ENCODE assay signal across 10 mouse cellular contexts in the genomic region with DNA sequence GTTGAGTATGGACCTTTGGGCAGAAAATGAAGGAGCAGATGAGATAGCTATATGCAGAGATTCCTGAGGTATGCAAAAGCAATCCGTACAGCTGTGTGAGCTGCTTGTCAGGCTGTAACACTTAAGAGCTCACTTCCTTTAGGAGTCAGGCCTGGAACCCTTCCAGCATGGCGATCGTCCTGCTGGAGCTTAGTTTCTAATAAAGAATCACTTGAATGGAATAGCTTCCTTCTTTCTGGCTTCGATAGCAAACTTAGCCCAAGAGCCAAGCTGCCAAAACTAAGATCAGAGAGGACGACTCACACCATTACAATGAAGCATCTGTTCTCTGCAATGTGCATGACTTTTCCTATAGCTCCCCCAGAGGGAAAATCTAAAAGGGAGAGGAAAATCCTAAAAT.
DNase-seq lines count a peak whose midpoint lies in the region; TF ChIP-seq lines count a peak whose summit lies in the region.
"Had no signal": no experiment of that assay in that cellular context is flagged by ENCODE, and none has a peak within 500 bp of the region (broad histone marks: within the 10 kb centered on the region; RNA-seq: fewer than 3 reads in every experiment).

No protein-coding gene starts in this region.

- TF ChIP-seq CTCF in gastrocnemius, adult 2 months (IDR thresholded peaks at IDR 0.05): no peak

- DNase-seq in kidney, postnatal 10 days: peak; percentile 10
- DNase-seq in kidney, adult 11 months: no peak
- peak; percentile 13 for DNase-seq in urinary bladder, postnatal 14 days (ENCODE audit: low spot score)
- DNase-seq in urinary bladder, postnatal 25 days (ENCODE audit: low spot score): no peak
- DNase-seq in gastrocnemius, adult 2 months: peak; percentile 21
- no peak for DNase-seq in thymus, postnatal 14 days
- DNase-seq in neural tube, embryonic 10.5 days (ENCODE audit: extremely low spot score, low spot score): no peak
- DNase-seq: cerebellum, adult 11-12 months; liver, embryonic 13.5 days had no signal

- peak overlapping the region; percentile 24; the same call in 1 of the 2 replicates for H3K4me3 ChIP-seq in gastrocnemius, adult 2 months
- H3K4me3 ChIP-seq: liver, embryonic 13.5 days; neural tube, embryonic 13.5 days had no signal

- intact Hi-C loops in gastrocnemius, adult 2 months (cut with DNase I): no loop called here

- no peak overlapping the region for H3K27ac ChIP-seq in gastrocnemius, adult 2 months
- H3K27ac ChIP-seq: liver, embryonic 13.5 days; neural tube, embryonic 13.5 days had no signal

Comparison
In these comparisons a context has a peak if more than half of its experiments do, and no peak if none do; other contexts are left out.
1. DNase-seq: peak in kidney, postnatal 10 days (single experiment), urinary bladder, postnatal 14 days (single experiment) and gastrocnemius, adult 2 months (single experiment); none in kidney, adult 11 months (single experiment), urinary bladder, postnatal 25 days (single experiment), thymus, postnatal 14 days (single experiment) and neural tube, embryonic 10.5 days (single experiment).